Mouse (Mus musculus): Measurements from ENCODE around the gene Tas2r126. TPM values are rescaled to one million over a fixed set of nuclear protein-coding genes. Genes with fewer than 3 reads are reported as not detected.
"Not testable (repeated sequence)": the region's sequence is repeated elsewhere in the genome, so short reads cannot be mapped to it uniquely, and the experiment has no call there.

Tas2r126 gene
- not detected for total RNA-seq (2022)

DNA sequence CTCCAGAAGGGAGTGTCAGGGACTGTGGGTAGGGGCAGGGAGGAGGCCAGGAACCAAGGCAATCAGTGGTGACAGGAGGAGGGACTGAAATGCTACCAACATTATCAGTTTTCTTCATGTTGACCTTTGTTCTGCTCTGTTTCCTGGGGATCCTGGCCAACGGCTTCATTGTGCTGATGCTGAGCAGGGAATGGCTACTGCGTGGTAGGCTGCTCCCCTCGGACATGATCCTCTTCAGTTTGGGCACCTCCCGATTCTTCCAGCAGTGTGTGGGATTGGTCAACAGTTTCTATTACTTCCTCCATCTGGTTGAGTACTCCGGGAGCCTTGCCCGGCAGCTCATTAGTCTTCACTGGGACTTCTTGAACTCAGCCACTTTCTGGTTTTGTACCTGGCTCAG is at the start of gene Tas2r126:
Gene Tas2r126, plus strand, starts transcription at position 90 of the 400 bp plus-strand sequence.
- DNase-seq (ENCODE audit: low spot score) = no peak

DNA sequence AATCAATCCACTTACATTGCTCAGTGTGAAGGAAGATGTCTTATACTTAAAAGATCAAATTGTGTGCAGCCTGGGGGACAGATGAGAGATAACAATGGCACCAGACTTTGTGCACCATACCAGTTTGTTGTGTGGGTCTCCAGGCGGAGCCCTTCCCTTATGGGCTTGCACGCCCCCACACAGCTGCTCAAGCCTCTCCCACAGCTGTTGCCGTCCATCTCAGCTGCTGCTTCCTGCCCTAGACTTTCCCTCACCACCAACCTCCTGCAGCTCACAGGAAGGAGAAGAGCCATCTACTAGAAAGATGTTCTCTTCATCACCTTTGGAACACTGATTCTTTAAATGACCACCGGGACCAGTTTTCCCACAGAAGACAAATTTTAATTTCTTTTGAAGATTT is 48.7 kb upstream of the Tas2r126 start:
- DNase-seq (ENCODE audit: low spot score) = no peak

- peak; percentile 13 for DNase-seq (ENCODE audit: low spot score)
These were observed 42.5 kb upstream of the Tas2r126 start for GRCm38 (mm10) chr6:42391796-42392330.

DNA sequence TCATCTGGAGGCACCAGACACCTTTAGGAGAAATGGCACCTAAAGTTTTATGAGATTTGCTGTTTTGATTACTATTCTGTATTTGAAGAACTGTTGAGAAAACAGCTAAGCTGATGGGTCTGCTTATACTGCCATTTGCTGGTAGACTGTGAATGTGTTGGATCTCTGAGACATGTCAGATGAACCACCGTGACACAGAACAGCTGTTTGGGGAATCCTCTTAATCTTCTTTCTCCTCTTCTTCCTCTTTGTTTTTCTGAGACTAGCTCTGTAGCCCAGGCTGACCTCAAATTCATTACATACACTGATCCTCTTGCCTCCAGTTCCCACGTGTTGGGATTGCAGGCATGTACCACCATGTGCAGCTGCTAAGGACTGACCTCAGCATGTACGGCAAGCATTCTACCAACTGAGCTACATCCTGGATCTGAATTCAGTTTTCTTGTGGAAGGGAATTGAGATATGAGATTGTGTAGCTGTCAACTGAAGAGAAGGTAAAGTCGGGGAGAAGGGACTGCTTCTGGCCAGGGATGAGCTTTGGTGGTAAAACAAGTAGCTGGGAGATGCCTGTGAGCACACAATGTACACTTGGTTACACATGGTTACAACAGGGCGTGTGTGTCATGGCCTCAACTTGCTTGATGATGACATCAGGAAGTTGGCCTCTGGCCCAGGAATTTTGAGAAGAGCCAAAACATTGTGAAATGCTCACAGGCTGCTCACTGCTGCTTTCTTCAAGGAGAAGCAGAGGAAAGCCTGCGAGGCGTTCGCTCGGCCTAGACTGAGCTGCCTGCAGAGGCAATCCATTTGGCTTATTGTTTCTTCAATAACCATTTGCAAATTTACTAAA is 38.1 kb upstream of the Tas2r126 start:
- DNase-seq (ENCODE audit: low spot score) = peak; percentile 96

- DNase-seq (ENCODE audit: low spot score) = no peak
These were observed 37.2 kb upstream of the Tas2r126 start for GRCm38 (mm10) chr6:42397041-42397657.

- DNase-seq (ENCODE audit: low spot score) = no peak
These were observed 36.0 kb upstream of the Tas2r126 start for GRCm38 (mm10) chr6:42398285-42398684.

DNA sequence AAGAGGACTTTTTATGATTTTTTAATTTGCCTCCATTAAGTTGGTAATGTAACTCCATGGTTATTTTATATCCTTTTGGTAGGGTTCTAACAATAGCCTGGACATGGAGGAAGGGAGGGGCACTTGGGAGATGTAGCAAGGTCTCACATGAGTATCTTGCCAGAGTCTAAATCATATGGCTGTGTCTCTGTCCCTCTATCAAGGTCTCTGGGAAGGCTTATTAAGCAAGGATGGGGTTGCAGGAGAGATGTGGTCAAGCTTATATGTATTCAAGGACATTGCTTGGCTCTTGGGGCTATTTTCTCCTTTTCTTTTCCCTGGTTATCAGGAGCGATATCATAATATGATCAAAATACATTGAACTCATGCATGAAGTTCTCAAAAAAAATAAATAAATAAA is 35.3 kb upstream of the Tas2r126 start:
- DNase-seq (ENCODE audit: low spot score) = no peak

DNA sequence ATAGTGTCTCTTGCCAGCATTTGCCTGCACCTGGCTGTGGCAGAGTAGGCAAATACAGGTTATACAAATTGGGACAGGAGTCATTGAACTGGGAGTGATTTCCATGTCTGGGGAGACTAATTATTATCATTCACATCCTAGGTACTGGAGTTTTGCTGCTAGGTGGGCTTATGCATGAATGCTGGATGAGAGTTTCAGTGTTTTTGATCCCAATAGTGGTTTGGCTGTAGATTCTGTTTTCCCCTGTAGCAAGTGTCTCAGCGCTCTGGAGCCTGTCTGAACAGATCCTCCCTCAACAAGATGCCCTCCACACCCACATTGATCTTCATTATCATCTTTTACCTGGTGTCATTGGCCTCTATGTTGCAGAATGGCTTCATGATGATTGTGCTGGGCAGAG is 34.4 kb upstream of the Tas2r126 start, which contains the start of gene Tas2r143:
Gene Tas2r143, plus strand, starts transcription at position 301 of the 400 bp plus-strand sequence.
- DNase-seq (ENCODE audit: low spot score) = no peak

DNA sequence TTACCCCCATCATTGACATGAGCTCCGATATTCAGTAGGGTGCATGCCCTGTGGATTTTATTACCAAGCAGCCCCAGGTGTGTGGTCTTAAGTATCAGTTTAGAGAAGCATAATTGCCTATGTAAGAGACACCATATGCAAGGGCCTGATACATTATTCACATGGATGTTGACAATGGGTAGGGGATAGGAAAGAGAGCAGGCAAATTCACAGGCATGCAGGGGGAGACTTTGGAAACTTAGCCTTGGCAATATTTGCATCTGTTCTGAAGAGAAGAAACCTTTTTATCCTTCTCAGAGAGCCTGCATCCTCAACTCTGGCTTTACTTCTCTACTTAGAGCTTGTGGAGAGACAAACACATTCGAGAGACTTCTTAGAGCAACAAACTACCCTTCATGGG is 29.2 kb upstream of the Tas2r126 start, which contains the start of gene Tas2r135:
Gene Tas2r135, plus strand, starts transcription at position 301 of the 400 bp plus-strand sequence.
- DNase-seq (ENCODE audit: low spot score) = no peak

DNA sequence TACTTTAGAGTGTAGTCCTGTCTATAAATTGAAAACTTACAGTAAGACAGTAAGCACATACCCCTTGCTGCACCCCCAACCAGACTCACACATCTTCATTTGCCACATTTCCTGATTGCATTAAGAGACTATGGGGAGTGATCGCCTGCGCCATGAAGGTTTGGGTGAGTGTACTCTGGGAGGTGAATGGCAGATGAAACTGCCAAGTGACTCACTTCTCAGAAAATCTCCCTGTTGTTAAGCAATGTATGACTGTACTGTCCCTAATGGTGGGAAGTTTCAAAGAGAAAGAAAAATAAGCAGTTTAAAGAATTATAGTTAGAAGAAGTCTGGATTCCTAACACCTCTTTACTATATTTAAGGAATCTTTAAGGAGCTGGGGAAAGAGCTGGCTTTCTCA is 14.9 kb upstream of the Tas2r126 start:
- no peak for DNase-seq (ENCODE audit: low spot score)

GRCm38 (mm10) chr6:42421439-42421838 is 12.9 kb upstream of the Tas2r126 start:
- no peak for DNase-seq (ENCODE audit: low spot score)

DNA sequence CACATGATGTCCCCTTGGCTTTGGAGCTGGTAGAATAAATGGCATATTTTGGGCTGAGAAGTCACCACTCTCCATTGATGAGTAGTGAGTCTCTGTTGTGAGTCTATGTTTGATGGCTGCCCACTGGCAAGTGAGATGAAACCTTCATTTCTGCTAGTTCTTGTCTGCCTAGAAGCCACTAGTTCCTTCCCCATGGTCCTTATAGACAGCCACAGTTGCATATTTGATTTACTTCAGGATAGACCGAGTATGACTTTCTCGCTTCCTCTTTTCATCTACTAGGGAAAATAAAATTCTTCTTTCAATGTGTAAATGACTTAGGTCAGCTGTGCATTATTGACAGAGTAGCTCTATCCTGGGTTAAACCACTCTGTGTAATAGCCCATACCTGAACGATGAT is 9.9 kb upstream of the Tas2r126 start:
- DNase-seq (ENCODE audit: low spot score) = no peak

DNA sequence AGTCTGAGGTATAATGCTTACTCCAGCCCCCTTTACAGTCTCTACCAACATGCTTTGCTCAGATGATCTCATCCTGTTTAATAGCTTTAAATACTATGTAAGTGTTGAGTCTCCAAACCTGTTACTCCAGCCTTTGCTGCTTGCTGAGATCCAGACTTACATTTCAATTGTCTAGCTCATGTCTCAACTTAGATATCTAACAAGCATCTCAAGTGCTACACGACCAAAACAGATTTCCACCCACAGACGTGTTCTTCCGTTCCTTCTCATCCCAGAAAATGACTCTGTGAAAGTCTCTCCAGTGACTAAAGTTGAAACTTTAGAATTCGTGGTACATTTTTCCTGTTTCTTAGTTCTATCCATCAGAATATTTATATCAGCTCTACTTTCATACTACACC is 8.0 kb upstream of the Tas2r126 start:
- no peak for DNase-seq (ENCODE audit: low spot score)

DNA sequence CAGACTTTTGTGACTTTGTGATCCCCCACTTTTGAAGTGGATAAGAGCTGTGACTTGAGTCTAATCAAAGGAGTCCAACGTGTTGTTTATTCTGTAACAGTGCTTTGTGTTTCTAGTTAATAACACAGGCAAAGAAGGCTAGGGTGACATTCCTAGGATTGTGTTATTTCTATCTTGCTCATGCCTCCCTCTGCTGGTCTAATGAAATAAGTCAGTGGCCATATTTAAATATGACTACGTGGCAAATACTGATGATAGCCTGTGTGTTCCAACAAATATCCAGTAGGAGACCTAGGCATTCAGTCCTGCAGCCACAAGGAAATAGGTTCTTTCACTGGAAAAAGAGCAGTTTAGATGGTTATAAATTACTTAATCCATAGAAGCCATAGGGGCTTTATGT is 781 bp upstream of the Tas2r126 start:
- no peak for DNase-seq (ENCODE audit: low spot score)

DNA sequence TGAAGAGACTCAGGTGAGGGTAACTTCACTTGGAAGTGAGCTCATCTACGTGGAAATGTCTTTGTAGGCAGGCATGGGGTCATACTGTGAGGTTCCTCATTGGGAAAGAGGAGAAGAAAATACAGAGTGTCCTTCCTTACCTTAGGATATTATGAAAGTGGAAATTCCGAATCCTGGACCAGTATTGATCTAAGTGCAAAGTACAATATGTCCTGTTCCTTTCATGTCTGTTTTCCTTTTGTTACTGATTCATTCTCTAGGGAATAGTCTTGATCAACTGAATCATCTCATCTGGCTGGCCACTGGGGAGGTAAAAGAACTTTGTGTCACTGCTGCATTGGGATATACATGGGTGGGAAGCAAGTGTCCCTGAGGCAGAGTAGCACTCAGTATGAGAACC is 1.2 kb downstream of the Tas2r126 start:
- no peak for DNase-seq (ENCODE audit: low spot score)

DNA sequence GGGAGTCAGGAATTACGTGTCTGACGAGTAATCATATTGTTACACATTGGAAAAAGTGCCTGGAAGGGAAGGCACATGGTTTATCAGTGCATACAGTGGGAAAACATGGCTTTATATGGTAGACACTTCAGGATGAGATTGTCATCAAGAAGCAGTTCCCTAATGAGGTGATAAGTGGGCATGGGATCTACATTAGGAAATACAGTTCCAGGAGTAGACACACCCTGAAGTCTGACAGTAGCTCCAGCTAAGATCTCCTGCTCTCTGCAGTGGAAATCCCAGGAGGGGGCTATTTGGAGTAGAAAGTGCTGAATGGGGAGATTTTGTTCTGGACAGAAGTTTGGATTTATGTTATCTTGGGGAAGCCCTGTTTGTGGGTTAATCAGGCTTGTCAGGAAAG is 7.1 kb downstream of the Tas2r126 start:
- DNase-seq (ENCODE audit: low spot score) = no peak

DNA sequence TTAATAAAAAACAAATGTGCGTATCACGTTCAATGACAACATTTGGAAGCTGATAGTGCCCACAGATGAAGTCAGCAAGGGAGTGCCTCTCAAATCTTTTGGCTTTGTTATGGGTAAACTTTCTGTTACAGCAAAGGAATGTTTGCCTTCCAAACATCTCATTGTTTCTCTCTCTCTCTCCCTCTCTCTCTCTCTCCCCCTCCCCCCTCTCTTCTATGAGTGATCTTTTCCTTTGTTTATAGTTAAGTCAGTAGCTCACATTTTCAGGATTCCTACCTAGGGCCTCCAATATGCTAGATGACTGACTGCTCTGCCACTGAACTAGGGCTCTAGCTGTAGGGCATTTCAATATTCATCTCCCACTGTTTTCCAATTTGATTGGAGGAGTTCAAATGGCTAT is 10.2 kb downstream of the Tas2r126 start:
- no peak for DNase-seq (ENCODE audit: low spot score)

GRCm38 (mm10) chr6:42447381-42447780 is 13.0 kb downstream of the Tas2r126 start:
- no peak for DNase-seq (ENCODE audit: low spot score)

DNA sequence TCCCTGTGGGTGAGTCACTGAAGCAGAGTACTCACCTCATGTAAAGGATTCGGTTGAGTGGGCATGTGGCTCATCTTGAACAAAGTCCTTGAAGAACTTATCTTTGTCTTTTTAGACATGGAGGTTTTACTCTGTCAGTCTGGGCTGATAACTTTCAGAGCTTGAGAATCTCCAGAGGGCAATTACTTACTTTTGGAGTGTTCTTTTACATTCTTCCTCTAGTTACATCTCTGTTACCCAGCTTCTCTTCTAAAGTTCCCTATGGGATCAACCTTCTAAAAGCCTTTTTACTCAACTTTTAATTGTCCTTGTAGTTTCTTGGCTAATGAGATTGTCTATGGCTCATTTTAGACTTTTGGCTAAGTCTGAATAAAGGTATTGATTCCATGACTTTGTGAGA is 30.8 kb downstream of the Tas2r126 start, which contains the start of gene Olfr458:
Gene Olfr458, minus strand, starts transcription at position 101 of the 400 bp plus-strand sequence.
- DNase-seq (ENCODE audit: low spot score) = no peak

GRCm38 (mm10) chr6:42470542-42470941 is 36.2 kb downstream of the Tas2r126 start:
- DNase-seq (ENCODE audit: low spot score) = no peak

DNA sequence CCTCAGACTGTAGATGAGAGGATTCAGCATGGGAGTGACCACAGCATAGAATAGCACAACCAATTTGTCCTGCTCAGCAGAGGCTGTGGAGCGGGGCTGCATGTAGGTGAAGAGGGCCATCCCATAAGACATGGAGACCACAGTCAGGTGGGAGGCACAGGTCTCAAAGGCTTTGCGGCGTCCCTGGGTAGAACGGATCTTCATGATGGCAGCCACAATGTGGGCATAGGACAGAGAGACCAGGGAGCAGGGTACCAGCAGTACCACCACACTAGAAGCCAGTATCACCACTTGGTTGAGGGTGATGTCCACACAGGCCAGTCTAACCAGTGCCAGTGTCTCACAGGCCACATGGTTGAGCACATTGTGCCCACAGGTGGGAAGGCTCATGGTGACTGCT is 37.0 kb downstream of the Tas2r126 start:
- DNase-seq (ENCODE audit: low spot score) = not testable (repeated sequence)

DNA sequence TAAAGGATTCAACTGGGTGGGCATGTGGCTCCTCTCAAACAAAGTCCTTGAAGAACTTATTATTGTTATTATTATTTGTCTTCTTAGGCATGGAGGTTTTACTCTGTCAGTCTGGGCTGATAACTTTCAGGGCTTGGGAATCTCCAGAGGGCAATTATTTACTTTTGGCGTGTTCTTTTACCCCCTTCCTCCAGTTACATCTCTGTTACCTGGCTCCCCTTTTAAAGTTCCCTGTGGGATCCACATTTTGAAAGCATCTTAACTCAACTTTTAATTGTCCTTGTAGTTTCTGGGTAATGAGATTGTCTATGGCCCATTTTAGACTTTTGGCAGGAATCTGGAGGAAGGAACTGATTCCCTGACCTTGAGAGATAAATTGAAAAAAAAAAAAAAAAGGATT is 41.9 kb downstream of the Tas2r126 start, which contains the start of gene Olfr457:
Gene Olfr457, minus strand, starts transcription at position 101 of the 400 bp plus-strand sequence.
- no peak for DNase-seq (ENCODE audit: low spot score)

DNA sequence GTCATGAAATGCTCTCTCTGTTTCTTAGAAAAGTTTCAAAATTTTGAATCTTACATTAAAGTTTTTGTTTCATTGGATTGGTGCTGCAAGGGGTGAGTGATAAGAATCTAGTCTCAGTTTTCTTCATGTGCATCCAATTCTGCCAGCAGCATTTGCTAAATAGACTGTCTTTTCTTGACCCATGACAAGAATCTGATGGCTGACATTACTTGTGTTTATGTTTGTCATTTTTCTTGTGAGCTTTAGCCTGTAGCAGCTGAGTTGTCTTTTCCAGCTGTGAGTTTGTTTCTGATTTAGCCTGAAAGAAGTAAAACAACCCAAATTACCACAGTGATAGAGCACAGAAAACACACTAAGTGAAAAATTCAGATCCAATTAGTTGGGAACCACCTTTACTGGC is 50.3 kb downstream of the Tas2r126 start:
- DNase-seq (ENCODE audit: low spot score) = no peak
